Mouse (Mus musculus) splenic B cell, adult 2 months (primary cell): ENCODE results near the gene Fktn.

Experiments used
- DNase-seq: peaks from one replicate; pipeline ENCODE4 v3.0.0-alpha.2; 2011; ENCODE audit warnings: low read depth, low spot score
- H3K27me3 ChIP-seq: 2 replicates; pipeline ENCODE4 v1.6.1; 2012; ENCODE audit warnings: mild to moderate bottlenecking, low read length, moderate library complexity, mixed read lengths; ENCODE audit not compliant: control insufficient read depth, poor library complexity, insufficient read depth, severe bottlenecking
- H3K36me3 ChIP-seq: 2 replicates; pipeline ENCODE4 v1.6.1; 2012; ENCODE audit warnings: mild to moderate bottlenecking, low read length, moderate library complexity, mixed read lengths; ENCODE audit not compliant: control insufficient read depth, poor library complexity, insufficient read depth, severe bottlenecking

The Fktn gene

DNA sequence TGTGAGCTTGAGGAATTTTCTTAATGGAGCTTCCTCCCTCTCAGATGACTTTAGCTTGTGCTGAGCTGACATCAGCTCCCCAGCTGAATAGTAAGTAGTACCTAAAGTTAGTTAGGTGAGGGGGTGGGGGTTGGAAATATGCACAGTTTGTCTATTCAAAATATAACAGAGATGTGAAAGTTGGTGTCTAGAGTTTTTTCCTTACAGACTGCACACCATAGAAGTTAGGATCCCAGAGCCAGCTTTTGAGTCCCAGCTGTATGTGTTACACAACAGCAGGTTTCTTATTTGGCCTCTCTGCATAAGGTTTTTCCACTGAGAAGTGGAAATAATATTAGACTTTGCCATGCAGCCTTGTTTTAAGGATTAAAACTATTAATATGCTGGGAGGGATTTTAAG, 36.0 kb downstream of the Fktn start:
- DNase-seq = no peak
- Histone ChIP-seq H3K27me3 (no peaks in the 10 kb centered on the region), H3K36me3 (no peaks in the 10 kb centered on the region)

DNA sequence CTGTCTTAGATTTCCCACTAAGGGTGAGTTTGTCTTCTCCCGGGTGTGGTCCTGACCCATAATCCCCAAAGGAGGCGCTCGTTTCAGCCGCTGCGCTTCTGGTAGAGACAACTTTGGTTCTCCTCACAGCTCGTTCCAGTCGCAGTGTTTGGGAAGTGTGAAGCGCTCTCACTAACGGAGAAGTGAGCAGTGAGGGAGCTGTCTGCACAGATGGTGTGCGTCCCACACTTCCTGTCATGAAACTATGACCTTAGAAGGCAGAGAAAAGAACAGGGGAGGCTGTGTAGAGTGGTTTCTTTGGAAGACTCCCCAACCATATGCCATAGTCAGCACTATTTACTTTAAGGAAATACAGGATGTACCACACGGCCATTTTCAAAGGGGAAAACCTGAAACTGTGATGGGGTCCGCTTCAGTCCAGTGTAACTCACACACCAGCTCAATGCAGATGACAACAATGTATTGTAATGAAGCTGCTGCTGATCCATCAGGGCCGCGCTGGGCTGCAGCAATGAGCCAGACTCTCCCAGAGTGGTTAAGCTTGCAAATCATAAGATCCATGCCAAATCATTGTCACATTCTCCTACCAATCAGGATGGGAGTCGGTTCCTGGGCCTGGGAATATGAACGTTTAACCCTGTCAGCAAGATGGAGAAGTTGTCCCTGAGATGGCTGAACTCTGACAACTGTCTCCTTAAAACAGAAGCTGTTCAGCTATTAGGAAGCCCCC, 36.8 kb downstream of the Fktn start:
- Histone ChIP-seq H3K27me3 (no peaks in the 10 kb centered on the region), H3K36me3 (no peaks in the 10 kb centered on the region)
- no peak for DNase-seq

DNA sequence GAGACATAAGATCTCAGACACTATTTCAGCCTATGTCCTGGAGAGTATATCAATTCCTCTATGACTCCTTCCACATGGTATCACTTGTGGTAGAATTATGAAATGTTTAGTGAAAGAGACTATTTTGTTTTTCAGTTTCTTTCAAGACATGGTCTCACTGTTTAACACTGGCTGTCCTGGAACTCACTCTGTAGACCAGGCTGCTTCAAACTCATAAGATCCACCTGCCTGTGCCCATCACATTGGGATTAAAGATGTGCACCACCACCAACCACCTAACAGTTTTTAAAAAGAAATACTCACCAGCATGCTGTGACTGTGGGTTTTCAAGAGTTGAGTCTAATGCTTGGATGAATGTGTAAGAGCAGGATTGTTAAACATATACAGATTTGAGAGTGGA, 43.2 kb downstream of the Fktn start:
- DNase-seq = no peak
- H3K27me3 ChIP-seq = no peaks in the 10 kb centered on the region; the same call in 1 of the 2 replicates
- H3K36me3 ChIP-seq = peaks cover 2% of the 10 kb centered on the region; the same call in 1 of the 2 replicates

DNA sequence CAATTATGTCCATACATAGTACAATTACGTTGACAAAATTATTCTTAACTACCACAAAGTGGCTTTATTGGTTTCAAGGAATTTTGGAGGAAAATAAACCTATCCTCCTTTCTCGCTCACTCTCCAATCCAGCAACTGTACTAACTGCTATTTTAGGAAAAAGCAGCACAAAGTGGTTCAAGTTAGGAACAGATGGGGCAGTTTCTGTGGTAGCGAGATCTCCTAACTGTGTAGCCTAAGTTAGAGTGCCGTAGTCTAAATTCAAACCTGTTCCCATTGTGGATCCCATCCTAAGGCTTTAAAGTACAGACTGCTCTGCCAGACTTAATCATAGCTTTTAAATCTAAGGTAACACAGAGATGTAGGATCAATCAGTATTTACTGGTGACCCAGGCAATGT, 45.0 kb downstream of the Fktn start:
- H3K27me3 ChIP-seq = no peaks in the 10 kb centered on the region; the same call in 1 of the 2 replicates
- H3K36me3 ChIP-seq = peaks cover 2% of the 10 kb centered on the region; the same call in 1 of the 2 replicates
- DNase-seq = no peak

DNA sequence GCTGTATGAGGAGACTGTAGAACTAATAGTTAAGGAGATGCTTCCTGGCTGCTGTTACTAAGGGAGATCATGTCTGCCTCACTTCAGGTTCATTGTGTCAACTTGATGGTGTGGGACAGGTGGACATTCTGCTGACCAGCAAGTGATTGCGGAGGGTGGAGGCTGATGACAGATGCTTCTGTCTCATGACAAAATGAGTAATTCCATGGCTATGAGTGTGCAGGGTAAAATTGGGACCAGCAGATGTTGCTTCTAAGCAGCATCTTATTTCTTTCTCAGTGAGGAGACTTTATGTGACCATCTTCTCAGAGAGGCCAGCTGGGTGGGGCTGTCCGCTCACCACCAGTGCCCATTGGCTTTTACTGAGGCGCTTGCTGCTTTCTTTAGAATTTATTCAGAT, 45.9 kb downstream of the Fktn start:
- Histone ChIP-seq H3K27me3 (no peaks in the 10 kb centered on the region; the same call in 1 of the 2 replicates), H3K36me3 (peaks cover 2% of the 10 kb centered on the region; the same call in 1 of the 2 replicates)
- DNase-seq = no peak

DNA sequence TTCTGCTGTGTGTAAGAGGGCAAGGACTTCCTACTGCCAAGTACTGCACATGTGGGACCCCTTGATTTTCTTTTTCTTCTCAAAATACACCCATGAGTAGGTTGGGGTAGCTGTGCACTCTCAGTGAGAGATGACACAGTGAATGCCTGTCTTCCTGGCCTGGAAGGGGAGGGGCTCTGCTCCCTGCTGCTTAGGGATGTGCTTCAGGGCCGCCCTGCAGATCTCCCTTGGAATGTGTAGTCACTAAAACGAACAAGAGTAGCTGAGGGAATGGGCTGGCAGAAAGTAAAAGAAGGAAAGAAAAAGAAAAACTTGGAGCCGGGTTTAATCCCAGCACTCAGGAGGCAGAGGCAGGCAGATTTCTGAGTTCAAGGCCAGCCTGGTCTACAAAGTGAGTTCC, 48.7 kb downstream of the Fktn start:
- H3K36me3 ChIP-seq = peaks cover 2% of the 10 kb centered on the region; the same call in 1 of the 2 replicates
- H3K27me3 ChIP-seq = no peaks in the 10 kb centered on the region; the same call in 1 of the 2 replicates
- no peak for DNase-seq

DNA sequence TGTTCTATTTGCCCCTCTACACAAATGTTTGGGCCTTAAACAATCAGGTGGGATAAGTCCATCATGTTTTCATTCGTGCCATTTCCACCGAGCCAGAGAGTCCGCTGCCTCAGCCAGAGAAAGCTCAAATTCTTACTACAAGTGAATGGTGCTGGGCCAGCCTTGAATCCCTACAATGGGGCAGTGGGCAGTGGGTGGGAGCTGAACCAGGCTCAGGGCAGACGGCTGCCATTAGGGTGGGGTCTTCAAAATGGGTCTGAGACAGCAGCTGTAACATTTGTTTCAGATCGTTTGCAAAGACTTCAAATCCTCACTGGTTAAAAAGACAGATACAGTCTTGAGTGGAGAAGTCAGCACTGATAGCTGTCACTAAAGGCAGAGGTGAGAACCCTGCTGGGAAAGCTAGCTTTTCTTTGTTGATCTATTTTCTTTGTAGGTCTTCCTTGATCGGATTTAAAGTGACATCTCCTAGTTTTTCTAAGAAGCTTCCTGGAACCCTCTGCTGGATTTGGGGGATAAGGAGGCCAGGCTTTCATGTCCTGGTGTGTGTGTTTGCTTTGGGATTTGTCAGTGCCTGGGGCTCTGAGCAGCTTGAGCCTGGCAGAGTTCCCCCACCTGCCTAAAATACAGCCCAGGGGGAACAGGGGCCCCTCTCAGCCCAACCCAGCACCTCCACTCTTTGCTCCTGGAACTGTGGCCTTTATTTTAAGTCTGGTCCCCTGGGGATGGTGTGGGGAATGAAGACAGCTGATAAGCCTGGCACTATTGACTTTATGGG, 57.3 kb downstream of the Fktn start:
- Histone ChIP-seq H3K36me3 (no peaks in the 10 kb centered on the region), H3K27me3 (no peaks in the 10 kb centered on the region)

DNA sequence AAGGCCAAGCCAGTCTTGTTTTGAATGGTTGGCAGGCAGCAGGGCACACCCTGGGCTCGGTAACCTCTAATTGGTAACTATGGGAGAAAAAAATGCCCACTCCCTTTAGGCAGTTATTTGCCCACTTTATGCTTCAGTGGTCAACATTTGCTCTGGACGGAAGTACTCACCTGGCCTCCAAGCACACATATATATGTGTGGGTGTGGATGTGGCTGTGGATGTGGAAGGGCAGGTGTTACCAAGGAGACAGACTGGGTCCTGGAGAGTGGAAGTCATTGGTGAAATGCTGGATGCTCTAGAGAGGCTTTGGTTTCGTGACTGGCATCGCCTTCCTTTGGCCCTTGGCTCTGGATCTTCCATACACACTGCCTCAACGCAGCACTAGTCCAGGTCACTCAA, 58.2 kb downstream of the Fktn start:
- H3K27me3 ChIP-seq = no peaks in the 10 kb centered on the region
- DNase-seq = no peak
- no peaks in the 10 kb centered on the region for H3K36me3 ChIP-seq

More for the DNA sequence above, 57.3 kb downstream of the Fktn start:
- no peak for DNase-seq

DNA sequence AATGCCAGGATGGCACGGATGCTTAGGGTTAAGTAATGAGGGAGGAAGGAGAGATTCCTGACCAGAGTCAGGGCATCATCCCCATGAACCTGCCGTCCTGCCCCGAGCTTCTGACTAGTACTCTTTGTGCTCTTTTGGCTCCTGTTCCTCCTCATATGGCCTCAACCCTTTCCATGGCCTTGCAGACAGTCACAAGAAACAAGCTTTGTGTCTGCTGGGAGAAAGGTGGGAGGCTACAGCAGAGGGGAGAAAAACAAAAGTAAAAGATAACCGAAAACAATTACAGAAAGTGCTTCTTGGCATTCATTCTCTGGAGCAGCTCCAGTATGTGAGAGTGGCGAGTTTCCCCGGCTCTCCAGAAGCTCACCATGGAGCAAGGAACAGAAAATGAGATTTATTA, 60.1 kb downstream of the Fktn start:
- H3K36me3 ChIP-seq = no peaks in the 10 kb centered on the region
- H3K27me3 ChIP-seq = no peaks in the 10 kb centered on the region; the same call in 1 of the 2 replicates
- no peak for DNase-seq

DNA sequence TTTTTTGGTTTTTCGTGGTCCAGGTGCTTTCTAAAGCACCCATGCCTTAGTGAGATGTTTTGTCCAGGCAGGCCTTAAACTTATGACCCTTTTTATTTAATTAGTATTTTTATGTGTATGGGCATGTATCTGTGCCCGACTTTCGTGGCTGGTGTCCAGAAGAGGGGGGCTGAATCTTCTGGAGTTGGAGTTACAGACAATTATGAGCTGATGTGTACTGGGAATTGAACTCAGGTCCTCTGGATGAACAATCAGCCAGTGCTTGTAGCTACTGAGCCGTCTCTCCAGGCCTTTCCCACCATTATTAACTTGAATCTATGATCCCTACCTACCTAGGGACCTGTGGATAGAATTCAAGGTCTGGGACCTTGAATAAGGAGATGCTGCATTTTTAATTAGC, 67.6 kb downstream of the Fktn start:
- Histone ChIP-seq H3K36me3 (no peaks in the 10 kb centered on the region), H3K27me3 (no peaks in the 10 kb centered on the region; the same call in none of the 2 replicates)
- no peak for DNase-seq

DNA sequence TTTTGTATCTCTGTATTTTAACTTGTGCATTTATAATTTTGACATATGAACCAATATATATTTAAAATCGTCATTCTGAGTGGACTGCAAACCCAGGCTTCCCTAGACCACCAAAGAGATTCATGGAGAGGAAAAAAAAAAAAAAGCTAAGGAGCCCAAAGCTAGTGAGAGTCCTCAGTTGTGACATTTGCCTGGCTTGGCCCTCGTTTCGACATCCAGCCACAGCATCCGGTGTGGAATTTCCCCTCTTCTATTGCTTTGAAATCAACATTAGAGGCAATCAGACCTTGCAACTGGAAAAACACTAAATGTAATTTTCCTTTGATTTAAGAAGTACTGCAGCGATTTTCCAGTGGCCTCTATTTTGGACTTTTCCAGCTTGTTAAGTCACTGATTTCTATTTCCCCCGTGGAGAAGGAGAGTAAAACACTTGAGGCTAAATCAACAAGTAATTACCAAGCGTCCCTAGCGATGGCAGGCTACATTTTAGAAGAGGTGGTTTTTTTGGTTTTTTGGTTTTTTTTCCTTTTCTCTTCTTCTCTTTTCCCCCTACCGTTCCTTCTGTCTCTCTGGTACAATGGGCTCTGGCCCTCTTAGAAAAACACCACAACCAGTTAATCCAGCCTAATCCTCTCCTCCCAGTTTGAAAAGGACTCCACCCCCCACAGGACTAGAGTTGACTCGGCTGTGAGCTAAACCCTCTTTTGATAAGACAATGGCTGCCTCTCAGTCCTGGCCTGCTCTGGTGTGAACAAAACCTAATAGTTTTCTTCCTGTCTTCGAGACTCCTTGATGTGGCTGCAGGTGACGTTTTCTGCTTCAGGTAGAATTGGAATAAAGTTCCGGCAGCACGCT, 68.6 kb downstream of the Fktn start:
- no peak for DNase-seq
- H3K36me3 ChIP-seq = no peaks in the 10 kb centered on the region

DNA sequence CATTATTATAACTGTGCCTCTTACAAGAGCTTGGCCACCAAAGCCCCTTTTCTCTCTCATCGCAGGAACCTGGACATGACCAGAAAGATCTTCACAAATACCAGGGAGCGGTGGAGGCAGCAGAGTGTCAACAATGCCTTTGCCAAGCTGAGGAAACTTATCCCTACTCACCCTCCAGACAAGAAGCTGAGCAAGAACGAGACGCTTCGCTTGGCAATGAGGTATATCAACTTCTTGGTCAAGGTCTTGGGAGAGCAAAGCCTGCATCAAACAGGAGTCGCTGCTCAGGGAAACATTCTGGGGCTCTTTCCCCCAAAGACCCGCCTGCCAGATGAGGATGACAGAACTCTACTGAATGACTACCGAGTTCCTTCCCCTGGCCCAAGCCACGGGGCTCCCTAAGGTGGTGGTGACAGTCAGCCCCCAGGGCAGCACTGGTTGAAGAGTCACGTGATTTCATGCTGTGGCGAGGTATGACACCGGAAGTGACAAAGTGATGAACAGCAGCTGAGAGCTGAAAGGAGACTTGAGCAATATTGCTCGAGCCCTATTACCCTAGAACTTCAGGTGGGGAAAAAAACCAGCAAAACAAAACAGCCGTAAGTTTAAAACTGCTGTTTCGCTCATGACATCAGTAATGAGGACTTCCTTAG, 72.1 kb downstream of the Fktn start:
- H3K36me3 ChIP-seq = no peaks in the 10 kb centered on the region
- H3K27me3 ChIP-seq = no peaks in the 10 kb centered on the region
- DNase-seq = peak; percentile 33

More for the DNA sequence above, 68.6 kb downstream of the Fktn start:
- no peaks in the 10 kb centered on the region; the same call in none of the 2 replicates for H3K27me3 ChIP-seq

DNA sequence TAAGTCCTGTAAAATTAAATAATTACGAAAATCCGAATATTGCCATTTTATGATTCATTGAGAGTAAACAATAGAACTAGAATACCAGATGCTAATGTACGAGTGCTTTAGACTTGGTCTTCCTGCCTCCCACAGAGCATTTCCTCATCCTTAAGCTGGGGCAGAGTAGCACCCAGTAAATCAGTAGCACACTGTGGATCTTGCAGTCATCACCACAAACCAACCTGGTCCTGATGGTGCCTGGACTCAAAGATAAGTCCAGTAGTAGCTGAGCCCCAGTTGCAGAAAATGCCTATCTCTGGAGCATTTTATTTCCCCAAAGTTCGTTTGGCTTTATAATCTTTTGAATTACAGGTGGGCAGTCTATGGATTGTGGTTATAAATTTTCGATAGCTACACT, 73.1 kb downstream of the Fktn start:
- Histone ChIP-seq H3K27me3 (no peaks in the 10 kb centered on the region), H3K36me3 (no peaks in the 10 kb centered on the region)
- DNase-seq = no peak

DNA sequence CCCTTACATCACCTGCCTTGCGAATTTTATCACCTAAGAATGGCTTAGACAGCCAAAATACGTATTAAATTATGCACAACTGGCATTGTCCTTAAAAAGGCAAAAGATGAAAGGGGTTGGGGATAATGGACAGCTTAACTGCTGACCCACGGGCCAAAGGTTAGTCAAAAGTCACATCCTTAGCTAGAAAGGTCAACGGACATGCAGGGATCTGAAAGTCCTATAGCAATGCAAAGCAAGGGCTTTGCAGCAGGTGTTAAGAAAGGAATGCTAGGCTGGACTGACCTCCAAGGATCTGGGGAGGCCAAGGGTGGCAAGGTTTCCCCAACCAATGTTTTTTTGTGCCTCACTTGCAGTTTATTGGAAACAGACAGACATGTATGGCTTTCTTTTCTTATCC, 75.5 kb downstream of the Fktn start:
- no peak for DNase-seq
- Histone ChIP-seq H3K27me3 (no peaks in the 10 kb centered on the region), H3K36me3 (no peaks in the 10 kb centered on the region)
